Mouse (Mus musculus): Measurements from ENCODE around the gene Slx4ip.

Gene Slx4ip

DNA sequence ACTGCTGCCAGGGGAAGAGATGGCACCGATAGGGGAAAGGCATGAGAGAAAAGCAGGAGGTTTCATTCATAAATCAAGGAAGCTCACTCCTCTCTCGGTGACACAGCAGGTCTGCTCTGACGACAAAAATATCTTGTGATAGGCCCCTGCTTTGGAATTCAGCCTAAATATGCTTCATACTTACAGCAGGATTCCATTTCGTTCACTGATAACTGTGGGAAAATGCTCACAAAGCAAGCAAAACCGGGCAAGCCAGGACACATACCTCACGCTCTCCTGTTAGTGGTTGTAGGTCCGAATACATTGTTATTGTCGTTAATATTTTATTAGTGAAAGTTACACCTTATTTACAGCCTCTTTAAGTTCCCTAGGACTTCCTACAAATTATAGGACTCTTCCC, 216.9 kb downstream of the Slx4ip start:
- no peak for DNase-seq

DNA sequence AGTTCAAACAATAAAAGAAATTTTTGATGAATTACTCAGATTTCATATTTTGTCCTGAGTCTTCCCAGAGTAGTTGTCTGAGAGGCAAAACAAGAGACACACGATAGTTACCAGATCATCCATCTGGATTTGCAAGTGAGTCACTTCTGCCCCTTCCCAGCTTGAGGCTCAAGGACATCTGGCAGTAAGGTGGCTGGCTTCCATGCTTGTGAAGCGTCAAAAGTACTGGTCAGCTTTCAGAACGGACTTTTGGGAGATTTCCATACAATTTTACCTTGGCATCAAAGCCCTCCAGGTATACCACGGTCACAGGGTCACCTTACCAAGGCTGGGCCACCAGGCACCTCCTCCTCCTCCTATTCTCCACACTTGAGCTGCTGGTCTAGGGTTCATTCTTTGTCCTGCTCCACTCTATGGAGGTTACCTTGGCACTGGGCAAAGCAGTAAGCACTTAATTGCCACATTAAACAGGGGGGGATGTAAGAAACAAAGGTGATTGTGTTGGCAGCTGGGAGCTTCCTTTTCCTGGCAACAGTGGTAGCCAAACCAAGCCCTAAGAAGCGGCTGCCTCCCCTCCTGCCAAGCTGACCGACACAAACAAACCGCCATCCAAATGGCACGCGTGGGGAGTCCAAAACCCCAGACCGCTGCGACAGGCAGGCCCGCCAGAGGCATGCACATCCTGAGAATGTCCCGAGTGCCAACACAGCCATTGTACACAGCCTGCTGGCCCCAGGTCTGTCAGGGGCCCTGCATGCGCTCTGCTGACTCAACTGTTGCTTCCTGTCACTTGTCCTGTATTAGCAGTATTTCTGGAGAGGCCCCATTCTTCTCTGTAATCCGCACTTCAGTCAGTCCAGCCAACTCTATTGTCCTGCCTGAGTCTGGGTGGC, 218.5 kb downstream of the Slx4ip start:
- DNase-seq: peak in 1 of 2 experiments; percentile 56

DNA sequence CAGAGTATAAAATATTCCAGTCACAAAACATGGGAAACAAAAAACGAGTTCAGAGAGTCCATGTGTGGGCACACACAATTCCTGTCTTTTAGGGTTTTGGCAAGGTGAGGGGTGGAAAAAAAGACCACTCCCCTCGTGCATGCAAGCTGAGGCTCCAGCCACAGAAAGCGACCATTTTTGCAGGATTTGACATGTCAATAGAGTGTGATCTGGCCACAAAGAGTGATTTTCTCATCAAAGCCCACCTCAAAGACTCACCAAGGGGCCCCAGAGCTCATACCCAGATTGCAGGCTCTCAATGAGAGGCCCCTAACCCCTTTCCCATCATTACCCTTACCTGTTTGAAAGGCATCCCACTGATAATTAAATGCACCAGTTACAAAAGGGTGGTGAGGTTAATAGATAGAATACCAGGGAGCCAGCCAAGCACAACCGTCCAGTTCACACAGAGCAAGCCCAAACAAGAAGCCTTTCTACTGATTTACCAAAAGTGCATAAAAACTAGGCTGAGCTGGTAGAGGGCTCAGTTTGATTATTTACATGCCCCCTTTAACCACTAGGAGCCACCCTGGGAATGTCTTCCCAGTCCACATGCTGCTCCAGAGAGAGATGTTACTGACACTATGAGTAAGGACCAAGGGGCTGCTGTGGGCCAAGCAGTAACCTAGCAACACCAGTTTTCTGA, 219.3 kb downstream of the Slx4ip start:
- peak in 1 of 2 experiments; percentile 54 for DNase-seq

DNA sequence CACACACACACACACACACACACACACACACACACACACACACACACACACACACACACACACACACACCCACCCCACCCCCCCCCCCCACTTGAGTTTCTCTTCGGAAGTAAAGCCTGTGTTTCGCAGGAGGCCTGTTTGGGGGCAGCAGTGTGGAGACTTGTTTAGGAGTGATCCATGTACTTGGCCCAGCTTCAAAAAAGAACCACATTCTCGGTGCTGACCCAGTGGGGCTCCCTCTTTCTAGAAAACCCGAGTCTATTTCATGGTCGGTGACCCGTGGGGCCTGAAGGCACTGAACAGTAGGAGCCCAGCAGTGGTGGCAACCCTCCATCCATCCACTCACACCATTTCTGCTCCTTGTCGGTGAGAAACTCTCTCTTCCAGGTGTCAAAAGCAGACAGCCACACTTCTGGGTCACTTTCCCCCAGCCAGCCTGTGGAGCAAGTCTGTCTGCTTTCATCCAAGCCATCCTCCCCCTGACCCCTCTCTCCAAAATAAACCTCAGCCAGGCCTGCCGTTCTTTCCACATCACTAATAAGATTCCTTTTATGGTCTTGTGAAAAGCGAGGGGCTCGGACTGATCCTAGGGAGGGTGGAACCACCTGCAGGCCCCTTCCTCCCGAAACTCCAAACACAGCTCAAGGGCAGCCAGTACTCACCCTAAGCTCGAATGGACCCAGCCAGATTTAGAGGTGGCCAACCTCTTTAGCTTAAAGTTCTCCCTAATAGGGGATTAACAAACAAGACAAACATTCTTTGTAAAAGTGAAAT, 222.5 kb downstream of the Slx4ip start:
- peak in 1 of 2 experiments; percentile 49 for DNase-seq

DNA sequence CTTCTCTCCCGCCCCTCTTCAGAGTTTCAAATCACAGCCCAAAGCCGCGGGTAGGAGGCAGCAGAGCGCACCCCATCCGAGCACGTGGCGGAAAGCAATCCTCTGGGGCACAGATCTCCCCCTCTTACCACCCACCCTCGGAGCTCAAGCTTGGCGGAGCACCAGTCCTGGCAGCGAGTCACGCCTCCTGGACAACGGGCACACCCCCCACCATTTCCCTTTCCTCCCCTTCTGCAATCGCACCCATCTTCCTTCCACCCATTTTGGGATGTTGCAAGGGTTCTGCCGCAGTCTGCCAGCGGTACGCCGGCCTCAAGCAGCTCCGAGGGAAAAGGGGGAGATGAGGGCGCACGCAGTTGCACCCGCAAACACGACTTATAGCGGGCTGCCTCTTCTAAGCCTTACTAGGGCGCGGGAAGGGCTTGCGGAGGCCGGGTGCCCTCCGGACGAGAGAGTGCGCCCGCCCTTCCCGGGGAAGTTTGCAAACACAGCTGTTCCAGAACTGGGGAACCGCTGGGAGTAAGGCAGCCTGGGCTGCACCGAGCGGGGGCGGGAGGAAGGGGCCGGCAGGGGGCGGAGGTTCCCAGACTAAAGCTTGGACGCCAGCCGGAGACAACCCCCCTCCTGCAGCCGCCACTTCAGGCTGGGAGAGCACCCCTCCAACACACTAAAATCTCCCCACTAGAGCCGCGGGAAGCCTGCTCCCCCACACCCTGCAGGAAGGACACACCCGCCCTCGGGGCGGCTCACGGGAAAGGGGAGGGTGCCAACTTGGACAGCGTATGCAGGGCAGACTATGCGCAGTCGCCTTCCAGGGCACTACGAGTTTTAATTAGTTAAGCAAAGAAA, 223.5 kb downstream of the Slx4ip start:
- peak; percentile 87 to 92 for DNase-seq

DNA sequence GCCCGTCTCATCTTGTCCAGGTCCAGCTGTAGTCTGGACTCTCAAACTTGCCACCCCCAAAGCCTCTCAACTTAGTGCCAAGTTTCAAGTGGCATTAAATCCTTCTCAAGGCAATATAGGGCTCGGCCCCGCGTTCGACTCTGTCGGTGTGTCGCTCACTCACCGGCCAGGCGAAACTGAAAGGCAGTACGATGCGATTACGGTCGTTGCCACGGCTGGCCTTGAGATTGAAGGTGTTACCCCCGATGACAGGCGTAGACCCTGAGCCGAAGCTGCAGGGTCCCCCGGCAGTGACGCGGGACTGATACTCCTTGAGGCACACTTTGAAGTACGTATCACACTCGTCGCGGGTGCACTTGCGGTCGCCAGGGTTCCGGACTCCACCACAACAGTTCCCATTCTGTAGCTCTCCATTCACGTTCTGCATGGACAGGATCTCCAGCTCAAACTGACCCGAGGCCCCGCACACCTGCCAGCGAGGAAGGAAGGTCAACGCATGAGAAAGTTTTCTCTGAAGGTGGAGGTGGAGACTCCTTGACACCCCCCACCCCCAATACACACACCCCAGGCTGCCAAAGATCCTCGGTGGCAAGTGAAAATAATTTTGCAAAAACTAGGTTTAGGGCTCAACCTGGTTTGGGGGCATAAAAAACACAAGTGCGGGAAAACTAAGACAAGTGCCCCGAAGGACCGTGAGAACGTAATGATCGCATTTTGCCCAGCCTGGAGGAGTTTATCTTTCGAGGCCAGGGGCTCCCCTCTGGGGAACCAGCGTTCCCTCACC, 224.4 kb downstream of the Slx4ip start:
- DNase-seq: peak; percentile 48 to 57

DNA sequence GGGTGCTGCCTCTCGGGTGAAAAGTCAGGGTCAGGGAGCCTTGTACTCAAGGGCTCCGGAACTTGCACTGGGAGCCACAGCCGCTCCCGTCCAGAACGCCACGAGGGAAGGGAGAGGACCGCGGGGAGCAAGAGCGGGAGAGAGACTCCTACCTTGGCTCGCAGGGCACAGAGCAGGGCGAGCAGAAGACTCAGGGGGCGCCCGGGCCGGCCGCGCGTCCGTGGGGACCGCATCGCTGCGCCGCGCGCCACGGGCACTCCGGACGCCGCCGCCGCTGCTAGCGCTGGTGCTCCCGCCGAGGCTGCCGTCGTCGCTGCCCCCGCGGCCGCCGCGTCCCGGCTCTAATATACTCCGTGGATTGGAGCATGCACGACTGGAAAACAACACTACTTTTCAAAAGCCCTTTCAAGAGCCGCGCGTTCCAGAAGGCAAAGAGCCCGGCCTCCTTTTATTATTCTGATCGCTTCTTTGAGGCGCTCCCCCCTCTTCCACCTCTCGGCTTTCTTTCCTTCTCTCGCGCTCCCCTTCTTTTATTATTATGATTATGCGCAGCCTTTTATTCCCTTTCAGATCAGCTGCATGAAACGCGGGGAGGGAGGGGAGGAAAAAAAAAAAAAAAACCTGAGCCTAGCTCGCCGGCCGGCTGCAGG, 225.1 kb downstream of the Slx4ip start, which contains the start of gene Jag1:
Gene Jag1, minus strand, starts transcription at position 620 of the 650 bp plus-strand sequence.
- peak; percentile 61 to 72 for DNase-seq

DNA sequence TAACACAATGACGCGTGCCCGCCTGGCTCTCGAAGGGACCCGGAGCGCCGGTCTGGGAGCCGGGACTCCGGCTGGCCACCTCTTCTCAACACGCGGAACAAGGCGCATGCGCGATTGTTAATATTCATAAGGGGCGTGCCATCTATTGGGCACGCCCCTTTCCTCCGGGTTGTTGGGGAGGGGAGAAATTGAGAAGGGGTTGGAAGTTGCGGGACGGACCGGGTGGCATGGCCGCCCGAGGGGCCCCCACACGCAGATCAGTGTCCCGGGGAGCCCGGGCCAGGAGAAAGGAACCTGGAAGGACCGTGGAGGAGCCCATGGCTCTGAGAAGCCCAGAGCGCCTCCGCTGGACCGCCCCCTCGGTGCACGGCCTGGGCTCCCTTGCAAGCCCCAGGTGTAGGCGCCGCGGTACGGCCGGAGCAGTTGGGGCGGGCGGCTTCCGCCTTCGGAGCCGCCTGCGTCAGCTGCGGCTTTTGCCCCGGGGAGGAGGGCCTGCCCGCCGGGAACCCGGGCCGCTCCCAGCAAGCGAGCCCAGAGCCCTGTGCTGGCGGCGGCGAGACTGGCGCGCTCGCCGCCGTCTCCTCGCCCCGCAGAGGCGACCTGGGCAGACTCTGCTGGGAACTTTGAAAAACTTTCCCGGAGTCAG, 225.8 kb downstream of the Slx4ip start:
- peak; percentile 95 to 97 for DNase-seq

DNA sequence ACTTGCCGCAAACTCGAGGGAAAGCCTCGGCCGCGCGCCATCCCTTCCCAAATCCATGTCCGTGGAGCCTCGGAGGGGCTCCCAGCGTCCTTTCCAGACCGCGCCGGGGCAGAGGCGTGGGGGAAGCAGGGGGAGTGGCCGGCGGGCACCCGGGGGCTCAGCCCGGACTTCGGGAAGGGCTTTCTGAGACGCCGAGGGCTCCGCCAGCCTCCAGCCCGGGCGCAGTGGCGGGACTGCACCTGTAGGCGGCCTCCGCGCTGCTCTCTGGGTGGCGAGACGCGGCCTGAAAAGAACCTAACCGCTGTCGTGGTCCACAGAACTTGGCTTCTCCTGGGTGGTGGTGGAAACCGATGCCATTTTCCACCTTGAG, 226.3 kb downstream of the Slx4ip start:
- peak; percentile 94 to 96 for DNase-seq
